Mouse (Mus musculus) thymus, postnatal 0 days (tissue): ENCODE measurements around the gene Sipa1l3. TPM values are rescaled to one million over a fixed set of nuclear protein-coding genes. Genes with fewer than 3 reads are reported as not detected.

Source experiments
- DNase-seq: peaks from one replicate; pipeline ENCODE4 v3.0.0-alpha.2; 2015; ENCODE audit warnings: low spot score
- polyA plus RNA-seq: library from polyadenylated mRNA; unstranded; fragments of >200 nt; fragmentation: Nextera tagmentation; extraction: Ambion mirVana; gene quantifications from 2 replicates; pipeline ENCODE4 v1.2.1, GENCODE M21; 2015

Sipa1l3 gene
- 5.3 and 5.9 TPM in 2 replicates for polyA plus RNA-seq

DNA sequence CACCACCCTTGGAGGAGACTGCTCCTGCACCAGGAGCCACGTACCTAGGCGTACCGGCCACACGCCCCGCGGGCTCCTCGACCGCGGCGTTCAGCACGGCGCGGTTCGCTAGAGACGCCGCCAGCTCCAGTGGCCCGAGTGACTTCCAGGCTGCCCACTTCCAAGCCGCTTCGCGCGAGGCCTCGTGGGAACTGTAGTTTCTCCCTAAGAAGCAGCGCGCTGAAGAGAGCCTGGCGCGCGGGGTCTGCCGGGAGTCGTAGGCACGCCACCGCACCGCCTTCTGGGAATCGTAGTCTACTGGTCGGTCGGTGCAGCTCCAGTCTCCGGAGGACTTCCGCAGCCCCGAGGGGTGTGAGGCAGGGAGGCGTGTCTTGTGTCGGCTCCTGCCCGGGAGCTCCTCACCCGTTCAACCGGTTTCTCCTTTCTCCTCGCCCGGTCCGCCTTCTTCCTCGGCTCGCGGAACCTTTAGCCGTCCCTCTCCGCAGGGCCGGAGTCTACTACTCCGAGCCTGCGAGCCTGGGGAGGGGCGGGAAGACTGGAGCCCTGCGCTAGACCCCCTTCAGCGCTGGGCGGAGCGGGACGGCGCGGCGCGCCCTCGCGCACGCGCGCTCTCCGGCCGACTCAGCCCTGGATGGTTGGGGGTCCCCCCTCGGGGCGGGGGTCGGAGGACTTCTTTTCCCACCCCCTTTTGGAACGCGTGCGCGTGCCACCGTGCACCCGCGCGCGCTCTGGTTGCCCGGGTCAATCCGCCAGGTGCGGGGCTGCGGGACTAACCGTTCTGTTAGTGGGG, at the start of gene Sipa1l3:
Gene Sipa1l3 (minus strand): TSS at position 221 of the 790 bp plus-strand sequence.
- DNase-seq, result peak; percentile 97

DNA sequence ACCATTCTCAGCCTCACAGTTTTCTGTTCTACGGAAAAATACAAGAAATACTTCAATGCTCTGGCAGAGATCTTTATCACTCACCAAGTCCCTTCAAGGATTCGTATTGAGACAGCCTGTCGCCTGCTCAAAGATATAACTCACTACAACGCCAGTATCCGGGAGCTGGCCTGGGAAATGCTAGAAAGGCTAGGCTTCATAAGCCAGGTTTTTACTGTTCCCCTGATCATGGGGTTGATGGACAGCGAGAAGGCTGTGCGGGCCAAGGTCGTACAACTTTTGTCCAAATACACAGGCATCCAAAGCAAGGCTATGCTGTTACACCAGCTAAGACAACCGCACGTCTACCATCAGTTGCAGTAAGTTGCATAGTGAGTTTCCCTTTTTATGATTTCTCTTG, 44.6 kb upstream of the Sipa1l3 start:
- DNase-seq, result no peak

DNA sequence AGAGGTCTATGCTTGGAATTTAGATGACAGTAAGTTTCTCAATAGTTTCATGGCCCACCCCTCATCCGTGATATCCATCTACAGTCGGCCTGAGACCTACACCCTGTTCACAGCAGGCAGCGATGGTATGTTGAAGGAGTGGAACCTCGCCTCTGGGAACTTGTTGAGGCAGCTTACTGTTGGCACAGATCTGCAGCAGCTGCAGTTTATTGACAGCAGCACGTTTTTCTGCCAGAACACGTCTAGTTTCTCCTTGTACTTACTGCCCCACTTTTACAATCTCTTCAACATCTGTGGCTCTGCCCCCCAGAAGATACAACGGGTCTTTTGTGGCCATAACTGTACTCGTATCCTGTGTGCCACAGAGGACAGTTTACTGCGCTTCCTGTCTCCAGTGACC, 42.6 kb upstream of the Sipa1l3 start:
- DNase-seq, result no peak

DNA sequence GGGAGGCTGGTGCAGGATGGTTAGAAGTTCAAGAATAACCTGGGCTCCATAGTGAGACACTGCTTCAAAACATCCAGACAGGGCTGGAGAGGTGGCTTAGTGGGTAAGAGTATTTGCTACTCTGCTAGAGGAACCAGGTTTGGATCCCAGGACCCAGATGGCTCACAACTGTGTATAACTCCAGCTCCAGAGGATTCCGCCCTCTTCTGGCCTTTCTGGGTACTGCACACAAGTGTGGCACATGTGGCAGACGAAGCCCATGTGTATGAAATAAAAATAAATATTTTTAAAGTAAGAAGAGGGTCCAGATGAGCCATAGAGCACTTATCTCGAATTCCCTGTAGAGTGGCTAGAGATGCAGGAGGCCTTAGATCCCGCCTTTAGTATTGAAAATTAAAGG, 40.8 kb upstream of the Sipa1l3 start:
- DNase-seq, result peak; percentile 15

DNA sequence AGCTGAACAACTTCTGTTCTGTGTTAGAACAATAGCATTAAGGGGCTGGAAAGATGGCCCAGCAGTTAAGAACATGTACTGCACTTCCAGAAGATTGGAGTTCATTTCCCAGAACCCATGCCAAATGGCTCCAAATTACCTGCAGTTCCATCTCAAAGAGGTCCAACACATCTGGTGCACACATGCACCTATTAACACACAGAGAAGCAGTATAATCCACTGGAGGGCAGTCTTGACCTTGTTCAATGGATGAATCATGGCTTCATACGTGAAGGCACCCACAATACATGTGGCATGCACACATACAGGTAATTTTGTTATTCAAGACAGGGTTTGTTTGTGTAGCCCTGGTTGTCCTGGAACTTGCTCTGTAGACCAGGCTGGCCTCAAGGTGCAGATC, 40.3 kb upstream of the Sipa1l3 start:
- DNase-seq, result no peak

DNA sequence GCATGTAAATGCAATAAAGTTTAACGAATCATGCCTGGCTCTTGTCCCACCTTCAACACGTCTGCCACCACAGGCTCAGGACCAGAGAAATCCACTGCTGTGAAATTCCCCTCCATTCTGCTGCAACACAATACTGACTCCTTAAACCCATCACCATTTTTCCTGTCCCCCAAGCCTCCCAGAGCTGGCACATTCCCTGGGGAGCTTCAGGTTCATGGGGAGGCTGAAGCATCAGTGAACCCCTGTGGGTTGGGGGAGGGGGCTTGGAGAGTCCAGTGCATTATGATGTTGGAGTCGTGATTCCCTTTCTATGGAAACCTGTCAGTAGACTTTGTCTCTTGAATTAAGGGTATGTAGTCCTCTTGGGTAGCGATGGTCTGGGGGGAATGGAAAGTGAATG, 37.8 kb upstream of the Sipa1l3 start:
- DNase-seq, result no peak

DNA sequence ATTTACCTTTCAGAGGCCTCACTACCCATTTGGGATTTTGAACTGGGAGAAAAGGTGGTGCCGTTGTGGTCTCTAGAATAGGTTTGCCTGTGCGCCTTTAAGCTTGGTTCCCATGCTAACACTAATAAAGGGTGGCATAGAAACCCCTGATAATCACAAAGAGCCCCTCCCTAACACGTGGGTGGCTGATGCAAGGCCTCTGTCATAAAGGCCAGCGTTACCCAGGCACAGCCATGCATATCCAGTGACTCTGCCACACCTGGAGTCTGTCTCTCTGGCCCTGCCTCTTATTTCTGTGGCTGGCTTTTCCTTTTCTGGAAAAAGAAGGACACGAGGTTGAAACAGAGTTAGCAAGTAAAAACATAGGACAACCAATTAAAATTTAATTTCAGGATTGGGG, 37.1 kb upstream of the Sipa1l3 start:
- no peak for DNase-seq

DNA sequence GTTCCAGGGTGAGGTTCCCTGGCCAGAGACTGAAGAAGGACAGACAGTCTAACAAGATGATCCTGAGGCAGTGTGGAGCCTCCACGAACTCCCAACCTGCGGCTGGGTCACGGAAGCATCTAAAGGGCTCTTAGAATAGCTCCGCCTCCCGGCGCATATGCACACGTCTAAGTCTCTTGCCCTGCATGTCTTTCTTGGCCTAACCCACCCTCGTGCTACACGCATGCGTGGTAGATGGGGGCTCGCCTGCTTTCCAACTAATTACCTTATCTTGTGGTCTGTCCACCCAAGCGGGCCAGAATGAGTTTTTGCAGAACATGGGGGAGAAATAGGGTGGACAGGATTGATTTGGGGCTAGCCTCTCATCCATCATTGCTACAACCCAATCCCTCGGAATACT, 36.6 kb upstream of the Sipa1l3 start:
- no peak for DNase-seq

DNA sequence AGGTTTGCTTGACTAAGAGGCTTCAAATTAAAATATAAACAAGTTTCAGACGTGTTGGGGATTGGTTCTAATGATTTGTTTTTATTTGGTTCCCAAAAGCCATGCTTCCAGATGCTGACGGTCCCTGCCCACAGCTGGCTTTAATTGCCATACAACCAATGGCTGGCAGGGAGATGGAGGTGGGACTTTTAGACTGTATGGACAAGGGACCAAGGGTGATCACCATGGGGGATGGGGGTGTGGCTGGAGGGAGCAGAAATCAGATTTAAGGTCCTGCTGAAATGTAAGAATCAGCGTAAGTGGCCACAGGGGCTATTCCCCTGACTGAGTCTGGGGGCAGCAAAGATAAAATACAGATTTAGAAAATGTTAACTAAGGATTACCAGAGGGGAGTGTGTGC, 32.2 kb upstream of the Sipa1l3 start:
- DNase-seq, result no peak

DNA sequence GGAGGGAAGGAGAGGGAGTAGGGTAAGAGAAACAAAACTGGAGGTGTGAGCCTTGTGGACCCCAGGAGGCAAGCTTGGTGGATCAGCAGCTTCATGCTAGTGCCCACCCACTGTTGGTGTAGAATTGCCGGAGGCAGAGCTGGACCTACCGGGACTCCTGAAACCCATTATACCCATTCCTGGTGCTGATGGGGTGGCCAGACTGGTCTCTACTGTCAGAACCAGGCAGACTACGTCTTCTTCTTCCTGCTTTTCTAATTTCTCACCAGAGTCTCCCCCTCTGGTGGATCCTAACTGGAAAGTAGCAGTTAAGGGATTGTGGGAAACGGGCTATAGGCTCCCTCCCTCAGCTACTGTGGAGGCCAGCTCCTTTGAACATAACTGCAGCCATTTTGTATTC, 23.2 kb upstream of the Sipa1l3 start:
- DNase-seq, result no peak

DNA sequence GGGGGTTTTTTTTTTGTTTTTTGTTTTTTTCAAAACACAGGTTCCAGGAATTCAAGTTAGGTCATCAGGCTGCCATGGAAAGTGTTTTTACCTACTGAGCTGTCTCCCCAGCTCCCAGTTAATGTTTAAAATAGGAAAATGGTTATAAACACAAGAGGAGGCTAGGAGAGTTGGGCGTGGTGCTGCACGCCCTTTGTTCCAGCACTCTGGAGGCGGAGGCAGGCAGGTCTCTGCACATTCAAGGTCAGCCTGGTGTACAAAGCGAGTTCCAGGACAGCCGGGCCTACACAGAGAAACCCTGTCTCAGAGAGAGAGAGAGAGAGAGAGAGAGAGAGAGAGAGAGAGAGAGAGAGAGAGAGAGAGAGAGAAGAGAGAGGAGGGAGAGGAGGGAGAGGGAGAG, 22.7 kb upstream of the Sipa1l3 start:
- no peak for DNase-seq

DNA sequence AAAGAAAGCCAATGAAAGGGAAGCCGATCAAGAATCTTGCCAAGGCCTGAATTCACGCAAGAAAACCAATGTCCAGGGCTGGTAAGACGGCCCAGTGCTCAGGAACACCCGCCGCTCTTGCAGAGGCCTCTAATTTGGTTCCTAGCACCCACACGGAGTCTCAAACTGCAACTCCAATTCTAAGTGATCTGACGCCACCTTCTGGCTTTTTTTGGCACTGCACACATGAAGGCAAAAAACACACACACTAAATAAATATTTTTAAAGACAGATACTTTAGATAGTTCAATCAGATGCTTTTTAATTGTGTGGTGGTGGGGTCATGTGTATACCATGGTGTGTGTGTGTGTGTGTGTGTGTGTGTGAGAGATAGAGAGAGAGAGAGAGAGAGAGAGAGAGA, 22.2 kb upstream of the Sipa1l3 start:
- DNase-seq, result no peak

DNA sequence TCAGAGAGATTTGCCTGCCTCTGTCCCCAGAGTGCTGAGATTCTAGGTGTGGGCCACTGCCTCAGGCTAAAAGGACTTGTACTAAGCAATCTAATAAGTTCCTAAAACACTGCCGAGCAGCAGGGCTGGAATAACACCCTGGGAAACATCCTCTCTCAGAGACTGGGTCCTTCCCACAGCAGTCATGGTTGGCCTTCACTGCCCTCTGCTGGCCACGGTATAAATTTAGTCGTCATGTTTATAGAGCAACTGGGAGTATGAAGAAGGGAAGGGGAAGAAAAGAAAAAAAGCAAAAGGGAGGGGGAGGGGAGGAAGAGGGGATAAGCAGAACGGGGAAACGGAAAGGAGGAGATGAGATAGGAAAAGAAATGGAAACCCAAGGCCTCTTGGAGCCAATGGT, 5.3 kb upstream of the Sipa1l3 start:
- DNase-seq, result peak; percentile 63

DNA sequence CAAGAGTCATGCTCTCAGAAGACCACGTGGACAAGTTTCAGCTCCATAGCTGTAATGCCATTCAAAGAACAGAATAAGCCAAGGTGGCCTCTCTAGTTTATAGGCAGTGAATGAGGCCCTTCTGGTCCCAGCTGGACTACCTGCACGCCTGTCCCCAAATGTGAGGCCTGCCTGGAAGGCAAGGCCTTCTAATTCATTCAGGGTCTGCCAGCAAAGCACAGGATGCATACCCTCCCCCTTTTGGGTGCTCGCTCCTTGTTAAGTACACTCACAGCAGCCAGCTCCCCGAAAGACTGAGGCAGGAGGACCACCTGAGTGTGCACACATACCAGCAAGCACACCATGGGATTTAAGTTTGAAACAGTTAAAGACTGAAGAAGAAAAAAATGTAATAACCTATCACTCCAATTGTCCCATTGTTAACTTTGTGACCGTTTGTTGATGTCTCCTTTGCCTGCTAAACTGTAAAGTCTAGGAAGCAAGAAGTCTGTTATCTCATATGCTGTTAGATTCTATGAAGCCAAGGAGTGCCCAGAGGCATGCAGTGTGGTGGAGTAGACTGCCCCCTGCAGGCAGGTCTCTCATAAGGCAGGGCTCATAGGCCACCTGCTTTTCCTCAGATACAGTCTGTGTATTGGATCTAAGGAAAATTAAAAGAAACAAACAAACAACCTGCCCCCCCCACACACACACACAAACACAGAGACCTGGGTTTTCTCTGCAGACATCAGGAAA, 3.6 kb upstream of the Sipa1l3 start:
- DNase-seq, result peak; percentile 82

DNA sequence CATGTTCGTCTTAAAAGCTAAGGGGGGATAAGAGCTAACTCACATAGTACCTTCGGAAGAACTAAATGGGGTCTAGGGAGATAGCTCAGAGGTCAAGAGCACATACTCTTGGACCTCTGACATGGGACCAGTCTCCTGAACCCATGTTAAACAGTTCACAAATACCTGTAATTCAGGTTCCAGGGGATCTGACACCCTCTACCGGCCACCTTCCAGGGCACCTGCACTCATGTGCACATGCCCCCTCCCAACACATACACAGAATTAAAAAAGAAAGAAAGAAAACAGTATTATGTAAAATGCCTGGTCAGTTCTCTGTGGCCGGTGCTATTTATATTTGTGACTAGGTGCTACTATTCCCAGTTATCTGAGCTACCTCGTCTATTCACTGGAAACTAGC, 2.9 kb upstream of the Sipa1l3 start:
- DNase-seq, result no peak

DNA sequence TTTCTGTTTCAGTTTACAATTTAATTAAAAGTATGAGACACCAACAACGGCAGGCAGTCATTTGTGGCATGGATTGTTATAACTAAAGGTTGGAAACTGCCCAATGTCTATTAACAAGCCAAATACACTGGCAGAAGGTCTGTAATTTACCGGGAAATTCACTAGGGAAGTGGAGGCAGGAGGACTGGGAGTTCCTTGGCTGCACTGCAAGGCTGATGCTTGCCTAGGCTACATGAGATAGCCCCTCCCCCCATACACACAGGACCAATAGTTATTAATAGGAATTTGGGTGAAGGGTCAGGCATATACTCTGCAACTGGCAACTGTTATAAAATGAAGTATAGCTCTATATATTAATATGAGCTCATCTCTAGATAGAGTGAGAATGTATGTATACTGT, 2.4 kb upstream of the Sipa1l3 start:
- no peak for DNase-seq

DNA sequence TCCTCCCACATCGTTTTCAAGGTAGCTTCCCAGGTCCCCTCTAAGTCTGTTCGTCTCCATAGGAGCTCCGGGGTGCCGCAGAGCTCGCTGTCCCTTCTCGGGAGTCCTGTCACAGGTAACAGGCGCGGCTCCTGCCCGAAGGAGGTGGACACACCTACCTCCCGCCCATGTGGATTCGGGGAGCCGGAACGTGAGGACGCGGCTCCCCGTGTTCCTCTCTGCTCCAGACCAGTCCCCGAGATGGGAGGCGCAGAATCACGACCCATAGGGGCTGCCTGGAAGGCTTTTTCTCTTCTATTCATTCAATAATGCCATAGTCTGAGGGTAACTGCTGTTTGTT, 740 bp upstream of the Sipa1l3 start:
- DNase-seq, result no peak

DNA sequence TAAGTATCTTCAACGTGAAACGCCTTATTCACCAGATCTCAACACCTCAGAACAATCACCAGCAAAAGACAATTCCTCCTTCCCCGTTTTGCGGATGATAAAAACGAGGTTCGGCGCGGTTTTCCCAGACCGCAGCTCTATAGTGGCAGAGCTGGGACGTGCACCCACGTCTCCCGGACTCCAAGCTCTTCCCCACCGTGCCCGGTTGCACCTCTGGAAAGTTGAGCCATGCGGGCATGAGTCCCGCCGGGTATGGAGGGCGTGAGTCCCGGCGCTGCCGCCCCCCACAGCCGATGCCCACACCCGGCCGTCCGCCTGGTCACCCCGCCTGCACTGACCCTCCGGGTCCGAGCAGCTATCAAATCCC, 404 bp downstream of the Sipa1l3 start:
- no peak for DNase-seq

DNA sequence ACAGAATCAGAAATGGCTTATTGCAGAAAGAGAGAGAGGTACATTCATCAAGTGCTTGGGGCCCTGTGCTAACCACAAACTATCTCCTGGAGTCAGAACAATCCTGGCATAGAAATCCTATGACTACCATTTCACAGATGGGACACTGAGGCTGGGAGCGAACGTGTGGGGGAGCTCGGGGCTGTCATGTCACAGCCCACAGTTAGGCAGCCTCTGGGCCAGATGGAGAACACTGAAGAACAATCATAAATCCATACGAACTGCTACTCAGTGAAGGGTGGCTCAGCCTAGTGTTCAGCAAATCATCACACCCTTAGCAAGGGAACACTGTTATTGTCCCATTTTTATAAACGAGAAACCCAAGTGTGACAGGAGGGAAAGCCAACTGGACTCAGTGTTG, 1.3 kb downstream of the Sipa1l3 start:
- DNase-seq, result no peak

DNA sequence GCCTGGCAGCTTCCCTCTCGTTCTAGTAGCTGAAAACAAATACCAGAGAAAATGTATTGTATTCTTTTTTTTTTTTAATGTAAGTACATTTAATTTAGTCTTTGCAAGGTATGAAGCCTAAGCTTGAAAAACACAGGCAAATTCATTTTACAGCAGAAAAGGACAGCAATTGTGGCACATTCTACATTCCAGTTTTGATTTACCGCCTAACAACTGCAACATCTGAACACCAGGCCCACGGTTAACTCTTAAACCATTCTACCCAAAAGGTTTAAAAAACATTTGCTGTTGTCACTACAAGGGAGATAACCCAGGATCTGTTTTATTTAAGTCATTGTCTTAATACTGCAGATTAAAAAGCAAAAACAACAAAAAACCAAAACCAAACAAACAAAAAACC, 2.8 kb downstream of the Sipa1l3 start:
- no peak for DNase-seq

DNA sequence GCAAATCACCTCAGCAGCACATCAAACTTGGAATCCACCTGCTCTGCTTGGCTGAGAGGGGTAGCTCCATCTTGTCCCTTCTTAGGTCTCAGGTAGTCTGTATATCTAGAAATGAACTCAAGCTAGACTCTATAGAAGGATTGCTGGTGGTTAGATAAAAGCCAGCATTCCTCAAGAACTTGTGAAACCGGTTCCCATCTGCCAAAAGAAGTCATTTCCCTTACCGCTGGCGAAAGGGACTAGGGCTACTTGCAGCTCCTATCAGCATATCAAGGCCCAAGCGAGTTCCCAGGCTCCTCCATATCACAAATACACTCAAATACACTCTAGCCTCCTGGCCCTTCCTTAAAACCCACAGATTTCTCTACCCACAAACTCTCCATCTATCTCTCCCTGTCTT, 5.7 kb downstream of the Sipa1l3 start:
- DNase-seq, result no peak

DNA sequence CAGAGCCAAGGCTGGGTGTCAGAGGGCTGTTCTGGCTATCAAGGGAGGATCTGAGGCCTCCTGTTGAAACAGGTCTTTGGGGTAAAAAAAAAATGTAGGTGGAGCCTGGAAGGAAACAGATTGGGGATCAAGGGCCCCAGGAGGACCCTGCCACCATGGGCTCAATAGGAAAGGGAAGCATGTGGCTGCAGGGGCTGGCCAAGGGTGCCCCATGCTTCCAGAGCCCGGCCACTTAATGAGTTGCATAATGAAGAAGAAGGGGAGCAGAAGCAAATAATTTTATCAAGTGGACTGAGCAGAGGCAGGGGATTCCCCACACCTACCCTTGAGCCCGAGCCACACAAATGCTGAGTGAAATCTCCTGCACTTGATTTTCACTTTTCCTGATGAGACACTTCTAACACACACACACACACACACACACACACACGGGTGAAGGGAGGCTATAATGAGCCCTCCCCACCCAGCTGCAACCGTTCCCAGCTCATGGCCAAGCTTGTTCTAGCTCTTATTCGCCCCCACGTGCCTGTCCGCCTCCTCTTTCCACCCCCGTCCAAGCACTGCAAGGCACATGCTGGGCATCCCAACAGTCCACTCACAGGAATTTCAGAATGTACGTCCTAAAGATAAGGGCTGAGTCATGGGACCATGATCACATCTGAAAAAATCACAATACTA, 6.7 kb downstream of the Sipa1l3 start:
- no peak for DNase-seq

DNA sequence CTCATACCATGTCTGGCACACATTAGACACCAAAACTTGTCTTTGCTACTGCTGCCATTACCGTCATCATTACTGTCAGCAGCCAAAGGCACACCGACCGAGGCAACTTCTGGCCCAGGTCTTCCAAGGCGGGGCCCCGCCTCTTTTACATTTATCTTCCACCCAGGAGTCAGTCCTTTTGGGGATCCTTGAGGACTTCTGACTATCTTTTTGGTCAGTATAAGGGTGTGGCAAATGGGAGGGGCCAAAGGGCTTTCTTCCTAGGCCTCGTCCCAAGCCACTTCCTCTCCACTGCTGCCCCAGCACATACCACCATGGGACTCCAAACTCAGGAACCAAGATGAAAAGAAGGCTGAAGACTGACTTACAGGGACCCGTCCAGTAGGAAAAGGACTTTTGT, 9.9 kb downstream of the Sipa1l3 start:
- DNase-seq, result no peak
